Mouse (Mus musculus) layer of hippocampus, postnatal 25 days (tissue): ENCODE measurements around the gene Bhlhe41. TPM values are rescaled to one million over a fixed set of nuclear protein-coding genes. Genes with fewer than 3 reads are reported as not detected.

Experiments used
- DNase-seq, 2 experiments: peaks; one replicate each; pipeline ENCODE4 v3.0.0; 2022; ENCODE audit warnings: mixed read lengths in 2 of 2, low spot score in 1 of 2; ENCODE audit errors: extremely low spot score in 1 of 2
- total RNA-seq, 2 experiments: library from RNA; stranded (reverse); gene quantifications; 2 replicates each; pipeline ENCODE4 v1.2.3; 2021

Gene Bhlhe41
- 10 to 100 TPM; 37.2 to 39.9 TPM for total RNA-seq

GRCm38 (mm10) chr6:145865289-145865885 lies at the start of gene Bhlhe41:
TSS of gene Bhlhe41 (minus strand) at chr6:145865558.
- peak; percentile 61 to 70 for DNase-seq

GRCm38 (mm10) chr6:145912232-145912631 lies 46.9 kb upstream of the Bhlhe41 start:
- DNase-seq: no peak

GRCm38 (mm10) chr6:145910469-145911426 lies 45.4 kb upstream of the Bhlhe41 start:
- DNase-seq: no peak

- DNase-seq: no peak
Measured at GRCm38 (mm10) chr6:145909943-145910342, 44.6 kb upstream of the Bhlhe41 start.

DNA sequence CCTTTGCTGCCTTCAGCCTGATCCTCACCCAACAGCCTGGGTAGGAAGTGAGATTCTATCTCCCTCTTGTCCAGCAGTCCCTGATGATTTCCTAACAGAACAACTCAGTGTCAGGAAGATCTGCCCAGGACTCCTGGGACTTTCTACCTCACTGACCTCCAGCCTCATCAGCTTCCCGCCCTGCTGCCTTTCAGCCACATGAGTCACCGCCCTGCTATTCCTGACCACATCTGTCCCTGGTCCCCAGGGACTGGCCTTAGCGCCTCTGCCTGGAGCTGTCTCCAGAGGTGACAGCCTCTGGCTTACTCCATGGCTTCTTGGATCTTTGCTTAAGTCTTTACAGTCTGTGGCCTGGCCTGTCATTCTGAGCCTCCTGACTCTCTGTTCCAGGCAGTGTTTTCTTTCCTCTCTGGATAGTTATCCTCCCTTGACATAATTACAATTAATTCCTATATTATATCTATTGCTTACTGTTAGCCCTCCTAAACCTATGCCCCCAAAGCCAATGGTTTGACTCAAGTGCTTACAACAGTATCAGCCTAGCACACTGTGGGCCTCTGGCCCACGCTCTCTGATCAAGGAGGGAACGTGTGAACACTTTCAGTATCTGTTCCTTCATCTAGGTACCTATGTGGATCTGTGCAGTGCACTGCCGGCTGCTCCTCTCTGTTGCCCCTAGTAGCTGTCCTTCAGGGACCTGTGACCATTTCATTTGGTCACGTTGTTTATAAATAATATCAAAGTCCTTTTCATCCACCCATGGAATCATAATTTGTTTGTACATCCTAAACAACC lies 40.9 kb upstream of the Bhlhe41 start:
- DNase-seq: no peak

- no peak for DNase-seq
Measured at GRCm38 (mm10) chr6:145904616-145905015, 39.3 kb upstream of the Bhlhe41 start.

GRCm38 (mm10) chr6:145904169-145904568 lies 38.8 kb upstream of the Bhlhe41 start:
- no peak for DNase-seq

DNA sequence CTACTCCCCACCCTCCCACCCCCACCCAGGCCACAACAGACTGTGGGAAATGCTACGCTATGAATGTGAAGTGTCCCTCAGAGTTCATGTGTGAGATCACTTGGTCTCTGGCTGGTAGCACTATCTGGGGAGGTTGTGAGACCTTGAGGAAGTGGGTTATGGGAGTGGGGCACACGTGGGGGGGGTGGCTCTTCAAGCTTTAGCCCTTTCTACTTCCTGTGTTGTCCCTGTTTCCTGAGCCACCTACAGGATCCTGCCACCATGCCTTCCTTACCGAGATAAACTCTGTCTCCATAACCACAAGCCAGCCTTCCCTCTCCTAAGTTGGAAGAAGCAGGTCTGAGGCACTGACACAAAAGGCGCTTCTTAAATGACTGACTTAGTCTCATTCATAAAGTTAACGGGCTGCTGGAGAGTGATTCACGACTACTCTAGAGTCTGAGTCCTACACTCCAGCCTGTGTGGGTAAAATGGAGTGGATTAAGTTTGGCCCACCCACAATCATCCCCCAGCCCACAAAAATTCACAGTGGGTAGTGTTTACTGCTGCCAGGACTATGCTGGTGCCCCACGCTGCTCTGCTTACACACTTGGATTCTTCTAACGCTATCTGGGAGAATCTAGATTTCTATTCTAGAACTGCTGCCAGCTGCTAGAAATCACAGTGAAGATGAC lies 29.4 kb upstream of the Bhlhe41 start:
- DNase-seq: no peak

GRCm38 (mm10) chr6:145893366-145894021 lies 28.1 kb upstream of the Bhlhe41 start:
- no peak for DNase-seq

DNA sequence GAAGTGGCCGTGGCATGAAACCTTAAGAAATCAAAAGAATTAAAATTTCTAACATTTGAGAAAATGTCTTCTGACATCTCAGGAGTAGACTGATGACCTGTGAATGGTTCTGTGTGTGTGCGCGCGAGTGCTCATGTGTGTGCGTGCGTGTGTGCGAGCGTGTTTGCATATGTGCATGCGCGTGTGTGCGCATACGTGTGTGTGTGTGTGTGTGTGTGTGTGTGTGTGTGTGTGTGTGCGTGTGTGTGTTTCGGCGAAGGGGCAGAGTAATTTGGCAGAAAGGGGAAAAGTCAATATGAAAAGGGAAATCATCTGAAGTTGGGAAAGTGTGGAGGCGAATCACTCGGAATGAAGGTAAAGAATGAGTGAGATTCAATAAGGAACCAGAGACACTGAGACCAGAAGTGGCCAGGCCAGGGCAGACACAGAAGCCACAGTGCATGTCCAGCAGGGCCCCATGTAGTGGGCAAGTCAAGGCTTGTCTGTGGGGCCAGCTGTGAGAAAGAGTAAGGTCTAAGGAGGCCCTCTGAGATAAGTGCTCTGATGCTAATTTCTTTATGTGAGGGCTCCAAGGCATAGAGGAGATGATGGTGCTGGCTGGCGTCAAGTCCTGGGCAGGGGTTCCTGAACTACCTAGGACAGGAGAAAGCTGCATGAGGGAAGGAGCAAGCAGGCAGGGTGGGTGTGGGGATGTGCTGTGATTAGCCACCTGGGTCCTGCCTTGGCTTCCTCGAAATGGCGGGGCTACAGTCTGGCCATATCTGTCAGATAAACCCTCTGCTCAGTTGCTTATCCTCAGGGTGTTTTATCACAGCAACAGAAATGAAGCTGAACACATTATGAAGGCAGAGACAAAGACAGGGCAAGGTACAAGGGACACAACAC lies 27.3 kb upstream of the Bhlhe41 start:
- no peak for DNase-seq

DNA sequence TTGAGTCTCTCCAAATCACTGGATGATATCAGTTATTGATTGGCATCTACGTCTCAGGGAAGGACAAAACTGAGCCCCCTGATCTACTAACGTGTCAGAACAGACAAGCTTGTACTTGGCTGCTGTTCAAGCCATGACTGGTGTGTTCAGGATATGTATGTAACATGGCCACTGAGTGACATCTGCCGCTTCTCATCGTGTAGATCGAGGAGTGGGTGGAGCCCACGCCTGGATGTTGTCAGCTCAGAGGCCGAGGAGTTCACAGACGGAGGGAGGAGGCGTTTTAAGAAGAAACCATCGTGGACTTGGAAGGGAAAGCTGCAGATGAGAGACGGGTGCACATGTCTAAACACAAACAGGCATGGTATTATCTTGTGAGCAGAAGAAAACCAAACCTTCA lies 26.6 kb upstream of the Bhlhe41 start:
- no peak for DNase-seq

DNA sequence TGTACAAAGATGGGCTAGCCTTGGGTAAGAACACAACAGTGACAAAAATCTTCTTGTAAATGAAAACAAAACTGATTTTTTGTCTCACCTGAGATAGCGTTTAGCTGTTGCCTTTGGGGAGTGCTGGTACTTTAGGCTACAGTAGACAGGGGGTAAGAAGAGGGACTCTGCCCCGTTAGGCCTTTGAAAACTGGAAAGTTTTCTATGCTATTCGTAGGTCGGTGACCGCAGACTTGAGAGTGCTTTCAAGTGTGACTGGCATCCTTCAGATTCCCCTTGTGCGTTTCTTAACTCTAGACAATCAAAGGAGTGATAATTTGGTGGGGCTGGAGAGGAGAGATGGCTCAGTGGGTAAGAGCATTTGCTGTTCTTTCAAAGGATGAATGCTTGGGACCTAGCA lies 22.4 kb upstream of the Bhlhe41 start:
- no peak for DNase-seq

DNA sequence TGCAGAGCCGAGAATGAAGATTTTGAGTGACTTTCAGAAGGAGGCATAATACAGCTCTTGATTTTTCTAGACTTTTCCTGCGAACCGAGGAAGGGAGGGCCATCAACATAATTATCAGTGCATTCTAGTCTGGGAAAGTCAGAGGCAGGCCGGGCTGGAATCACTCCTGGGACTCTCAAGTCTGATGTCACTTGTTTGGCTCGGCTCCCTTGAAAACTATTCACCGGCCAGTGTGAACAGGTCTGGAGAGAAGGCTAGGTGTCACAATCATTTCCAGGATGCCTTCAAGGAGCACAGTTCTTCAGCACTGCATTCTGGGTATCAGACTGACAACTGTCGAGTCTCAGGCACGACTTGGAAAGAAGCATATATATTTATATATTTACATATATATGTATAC lies 20.9 kb upstream of the Bhlhe41 start:
- DNase-seq: no peak

- DNase-seq: no peak
Measured at GRCm38 (mm10) chr6:145885069-145885468, 19.7 kb upstream of the Bhlhe41 start.

- no peak for DNase-seq
Measured at GRCm38 (mm10) chr6:145883668-145884067, 18.3 kb upstream of the Bhlhe41 start.

DNA sequence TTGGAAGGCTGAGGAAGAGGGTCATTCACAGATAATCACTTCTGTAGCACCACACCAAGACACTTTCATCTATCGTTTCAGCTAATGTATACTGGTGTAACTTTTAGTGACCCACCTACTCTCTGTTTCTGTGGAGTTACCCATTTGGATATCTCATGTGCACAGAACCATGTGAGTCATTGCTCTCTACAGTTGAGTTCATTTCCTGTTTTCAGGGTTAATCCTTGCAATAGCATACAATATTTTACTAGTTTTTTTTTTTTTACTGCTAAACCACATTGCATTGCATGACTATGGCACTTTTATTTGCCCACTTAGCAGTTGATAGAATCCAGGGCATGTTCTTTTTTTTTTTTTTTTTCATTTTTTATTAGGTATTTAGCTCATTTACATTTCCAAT lies 17.7 kb upstream of the Bhlhe41 start:
- no peak for DNase-seq

- DNase-seq: no peak
Measured at GRCm38 (mm10) chr6:145880609-145881008, 15.3 kb upstream of the Bhlhe41 start.

- peak in 1 of 2 experiments; percentile 45 for DNase-seq
Measured at GRCm38 (mm10) chr6:145876986-145877735, 11.8 kb upstream of the Bhlhe41 start.
